Mouse (Mus musculus) kidney, postnatal 25 days (tissue): ENCODE measurements around the gene Cdkn1b.

Experiments
- DNase-seq, 2 experiments: peaks; one replicate each; pipeline ENCODE4 v3.0.0; 2021; ENCODE audit warnings: mixed read lengths in 2 of 2

Cdkn1b gene

GRCm38 (mm10) chr6:134903891-134904884, 16.0 kb upstream of the Cdkn1b start:
- no peak for DNase-seq

GRCm38 (mm10) chr6:134905811-134906210, 14.4 kb upstream of the Cdkn1b start:
- no peak for DNase-seq

- no peak for DNase-seq
Measured at GRCm38 (mm10) chr6:134914523-134914922, 5.7 kb upstream of the Cdkn1b start.

- DNase-seq = peak in 1 of 2 experiments; percentile 11
Measured at GRCm38 (mm10) chr6:134916641-134917040, 3.6 kb upstream of the Cdkn1b start.

- peak; percentile 78 to 88 for DNase-seq
Measured at GRCm38 (mm10) chr6:134917087-134917486, 3.1 kb upstream of the Cdkn1b start.

- no peak for DNase-seq
Measured at GRCm38 (mm10) chr6:134918769-134919168, 1.4 kb upstream of the Cdkn1b start.

- no peak for DNase-seq
Measured at GRCm38 (mm10) chr6:134919511-134920189, 551 bp upstream of the Cdkn1b start.

GRCm38 (mm10) chr6:134921014-134921694, 953 bp downstream of the Cdkn1b start:
- peak; percentile 65 to 78 for DNase-seq

- no peak for DNase-seq
Measured at GRCm38 (mm10) chr6:134921695-134922510, 1.7 kb downstream of the Cdkn1b start.

GRCm38 (mm10) chr6:134922511-134923195, 2.5 kb downstream of the Cdkn1b start:
- no peak for DNase-seq

- no peak for DNase-seq
Measured at GRCm38 (mm10) chr6:134923670-134924069, 3.5 kb downstream of the Cdkn1b start.

- no peak for DNase-seq
Measured at GRCm38 (mm10) chr6:134924262-134924661, 4.1 kb downstream of the Cdkn1b start.

- no peak for DNase-seq
Measured at GRCm38 (mm10) chr6:134925673-134926337, 5.6 kb downstream of the Cdkn1b start.

GRCm38 (mm10) chr6:134926338-134926705, 6.1 kb downstream of the Cdkn1b start:
- DNase-seq = no peak

- peak; percentile 63 to 79 for DNase-seq
Measured at GRCm38 (mm10) chr6:134926803-134927594, 6.8 kb downstream of the Cdkn1b start.

- DNase-seq = peak in 1 of 2 experiments; percentile 50
Measured at GRCm38 (mm10) chr6:134927595-134928095, 7.4 kb downstream of the Cdkn1b start.

GRCm38 (mm10) chr6:134928096-134928888, 8.1 kb downstream of the Cdkn1b start:
- peak; percentile 93 to 97 for DNase-seq

- peak; percentile 32 to 63 for DNase-seq
Measured at GRCm38 (mm10) chr6:134928889-134929310, 8.7 kb downstream of the Cdkn1b start.

- DNase-seq = no peak
Measured at GRCm38 (mm10) chr6:134929926-134930325, 9.7 kb downstream of the Cdkn1b start.
